Mouse (Mus musculus): ENCODE measurements around the gene Flot1. TPM values are rescaled to one million over a fixed set of nuclear protein-coding genes. Genes with fewer than 3 reads are reported as not detected.

The Flot1 gene
- polyA plus RNA-seq, 1 experiment: 90.0 TPM

DNA sequence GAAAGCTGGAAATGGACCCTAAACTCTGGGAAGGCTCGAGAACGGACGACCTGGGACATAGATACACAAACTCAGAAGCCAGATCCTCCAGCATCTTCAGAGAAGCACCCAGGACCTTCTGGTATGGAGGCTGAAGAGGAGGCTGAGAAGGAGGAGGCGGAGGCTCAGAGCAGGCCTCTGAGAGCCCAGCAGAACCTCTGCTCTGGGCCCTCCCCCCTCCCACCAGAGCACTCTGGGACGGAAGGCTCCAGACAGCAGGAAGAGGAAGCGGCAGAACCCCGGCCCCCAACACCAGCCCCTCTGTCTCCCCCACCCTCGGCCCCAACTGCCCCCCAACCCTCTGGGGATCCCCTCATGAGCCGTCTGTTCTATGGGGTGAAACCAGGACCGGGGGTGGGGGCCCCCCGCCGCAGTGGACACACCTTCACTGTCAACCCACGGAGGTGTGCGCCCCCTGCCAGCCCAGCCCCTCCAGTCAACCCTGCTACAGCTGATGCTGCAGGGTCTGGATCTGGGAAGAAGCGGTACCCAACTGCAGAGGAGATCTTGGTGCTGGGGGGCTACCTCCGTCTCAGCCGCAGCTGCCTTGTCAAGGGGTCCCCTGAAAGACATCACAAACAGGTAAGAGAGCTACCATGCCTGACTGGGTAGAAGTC, 45.3 kb downstream of the Flot1 start:
- WGBS: 3% methylated on average over 17 of the region's 17 CpGs
- Histone ChIP-seq H3K4me1 (ENCODE audit: control insufficient read depth, insufficient read depth, low read length) (peaks cover 3% of the 10 kb centered on the region; the same call in 1 of the 2 replicates), H3K4me3 (replicated peaks; ENCODE audit: control insufficient read depth, low read depth, low read length) (peak overlapping the region; percentile 83), H3K27ac (ENCODE audit: control insufficient read depth, insufficient read depth, low read depth, low read length, poor library complexity) (peak overlapping the region; percentile 96)
- TF ChIP-seq CTCF (IDR thresholded peaks at IDR 0.05; ENCODE audit: control insufficient read depth, insufficient read depth, low read length) (no peak), POLR2A (IDR thresholded peaks at IDR 0.05; ENCODE audit: borderline replicate concordance, control insufficient read depth, low read depth, low read length) (peak; percentile 33; the same call in 1 of the 2 replicates)

GRCm38 (mm10) chr17:35868961-35869345, 45.9 kb downstream of the Flot1 start:
- peaks cover 5% of the 10 kb centered on the region for H3K4me1 ChIP-seq (ENCODE audit: control insufficient read depth, insufficient read depth, low read length)
- WGBS: under 1% methylated on average over 7 of the region's 7 CpGs
- H3K27ac ChIP-seq (ENCODE audit: control insufficient read depth, insufficient read depth, low read depth, low read length, poor library complexity): peak overlapping the region; percentile 96
- H3K4me3 ChIP-seq (replicated peaks; ENCODE audit: control insufficient read depth, low read depth, low read length): peak overlapping the region; percentile 83
- TF ChIP-seq POLR2A (IDR thresholded peaks at IDR 0.05; ENCODE audit: borderline replicate concordance, control insufficient read depth, low read depth, low read length) (no peak), CTCF (IDR thresholded peaks at IDR 0.05; ENCODE audit: control insufficient read depth, insufficient read depth, low read length) (no peak)

GRCm38 (mm10) chr17:35869346-35870067, 46.5 kb downstream of the Flot1 start:
- under 1% methylated on average over 7 of the region's 7 CpGs for WGBS
- peak overlapping the region; percentile 83 for H3K4me3 ChIP-seq (replicated peaks; ENCODE audit: control insufficient read depth, low read depth, low read length)
- peak overlapping the region; percentile 96 for H3K27ac ChIP-seq (ENCODE audit: control insufficient read depth, insufficient read depth, low read depth, low read length, poor library complexity)
- TF ChIP-seq CTCF (IDR thresholded peaks at IDR 0.05; ENCODE audit: control insufficient read depth, insufficient read depth, low read length): no peak
- no peak for TF ChIP-seq POLR2A (IDR thresholded peaks at IDR 0.05; ENCODE audit: borderline replicate concordance, control insufficient read depth, low read depth, low read length)
- peaks cover 5% of the 10 kb centered on the region for H3K4me1 ChIP-seq (ENCODE audit: control insufficient read depth, insufficient read depth, low read length)

- TF ChIP-seq CTCF (IDR thresholded peaks at IDR 0.05; ENCODE audit: control insufficient read depth, insufficient read depth, low read length): no peak
- Histone ChIP-seq H3K27ac (ENCODE audit: control insufficient read depth, insufficient read depth, low read depth, low read length, poor library complexity) (peak overlapping the region; percentile 94), H3K4me3 (replicated peaks; ENCODE audit: control insufficient read depth, low read depth, low read length) (peak overlapping the region; percentile 83), H3K4me1 (ENCODE audit: control insufficient read depth, insufficient read depth, low read length) (peaks cover 4% of the 10 kb centered on the region)
- 3% methylated on average over 9 of the region's 9 CpGs for WGBS
Observed at GRCm38 (mm10) chr17:35870151-35870883, 47.3 kb downstream of the Flot1 start.

DNA sequence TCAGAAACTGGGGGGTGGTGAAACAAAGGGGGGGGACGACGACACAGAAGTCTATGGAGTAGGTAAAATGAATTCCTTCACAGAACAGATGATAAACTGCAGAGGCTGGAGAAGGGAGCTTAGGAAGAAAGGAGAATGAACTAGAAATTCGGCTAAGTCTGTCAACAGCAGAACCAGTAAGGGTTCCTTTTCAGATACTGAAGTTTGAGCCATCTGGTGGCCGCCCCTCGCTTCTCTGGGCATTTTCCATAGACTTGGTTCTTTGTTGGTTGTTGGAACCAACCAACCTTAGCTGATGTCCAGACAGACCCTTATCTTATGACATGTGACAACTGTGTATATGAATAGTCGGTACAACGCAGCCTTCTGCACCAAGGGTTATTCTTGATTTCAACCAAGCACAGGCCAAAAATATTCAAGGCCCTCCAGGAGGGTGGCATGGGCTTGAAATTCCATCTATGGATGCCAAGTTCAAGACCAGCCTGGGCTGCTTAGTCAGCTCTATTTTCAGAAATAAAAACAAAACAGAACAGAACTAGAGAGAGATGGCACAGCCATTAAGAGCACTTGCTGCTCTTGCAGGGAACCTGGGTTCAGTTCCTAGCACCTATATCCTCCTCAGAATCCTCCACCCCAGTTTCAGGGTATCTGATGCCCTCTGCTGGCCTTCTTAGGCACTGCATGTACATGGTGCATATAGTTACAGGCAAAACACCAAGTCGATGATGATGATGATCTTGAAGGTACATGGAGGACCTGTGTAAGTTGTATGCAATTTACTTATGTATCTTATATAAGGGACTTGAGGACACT, 48.1 kb downstream of the Flot1 start:
- Histone ChIP-seq H3K27ac (ENCODE audit: control insufficient read depth, insufficient read depth, low read depth, low read length, poor library complexity) (peak overlapping the region; percentile 87), H3K4me3 (replicated peaks; ENCODE audit: control insufficient read depth, low read depth, low read length) (peak overlapping the region; percentile 67), H3K4me1 (ENCODE audit: control insufficient read depth, insufficient read depth, low read length) (peaks cover 4% of the 10 kb centered on the region)
- no peak for TF ChIP-seq POLR2A (IDR thresholded peaks at IDR 0.05; ENCODE audit: borderline replicate concordance, control insufficient read depth, low read depth, low read length)
- peak; percentile 44 for TF ChIP-seq CTCF (IDR thresholded peaks at IDR 0.05; ENCODE audit: control insufficient read depth, insufficient read depth, low read length)
- WGBS: 24% methylated on average over 8 of the region's 8 CpGs

DNA sequence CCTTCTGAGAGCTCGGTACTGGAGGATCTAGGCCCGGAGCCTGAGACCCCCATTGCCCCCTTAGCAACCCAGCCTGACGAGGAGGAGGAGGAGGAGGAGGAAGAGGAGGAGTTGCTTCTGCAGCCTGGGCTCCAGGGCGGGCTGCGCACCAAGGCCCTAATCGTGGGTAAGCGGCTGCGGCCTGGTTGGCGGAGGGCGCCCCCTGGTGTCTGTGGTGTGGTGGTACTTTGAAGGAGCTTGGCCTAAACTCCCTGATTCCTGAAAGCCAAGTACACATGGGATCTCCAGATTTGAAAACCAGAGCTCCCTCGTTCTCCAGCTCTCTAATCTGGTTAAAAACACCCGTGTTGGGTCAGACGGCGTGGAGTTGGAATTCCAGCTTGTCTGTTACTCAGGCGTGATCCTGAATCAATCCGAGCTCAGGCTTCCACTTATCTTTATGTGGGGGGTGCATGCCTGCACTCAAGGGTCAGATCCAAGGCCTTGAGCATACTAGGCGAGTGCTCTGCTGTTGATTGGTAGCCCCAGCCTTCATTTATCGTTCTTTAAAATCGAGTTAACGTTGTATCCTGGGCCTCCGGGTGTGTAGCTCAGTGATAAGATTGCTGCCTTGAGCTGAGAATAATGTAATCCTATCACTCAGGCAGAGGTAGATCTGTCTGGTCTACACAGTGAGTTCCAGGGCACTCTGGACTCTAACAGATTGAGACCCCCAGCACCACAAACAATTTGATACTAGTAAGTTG, 50.9 kb downstream of the Flot1 start:
- Histone ChIP-seq H3K4me1 (ENCODE audit: control insufficient read depth, insufficient read depth, low read length) (peaks cover 4% of the 10 kb centered on the region), H3K4me3 (replicated peaks; ENCODE audit: control insufficient read depth, low read depth, low read length) (no peak overlapping the region), H3K27ac (ENCODE audit: control insufficient read depth, insufficient read depth, low read depth, low read length, poor library complexity) (no peak overlapping the region; the same call in 1 of the 2 replicates)
- TF ChIP-seq CTCF (IDR thresholded peaks at IDR 0.05; ENCODE audit: control insufficient read depth, insufficient read depth, low read length): peak; percentile 96
- no peak for TF ChIP-seq POLR2A (IDR thresholded peaks at IDR 0.05; ENCODE audit: borderline replicate concordance, control insufficient read depth, low read depth, low read length)
- 24% methylated on average over 21 of the region's 21 CpGs for WGBS

DNA sequence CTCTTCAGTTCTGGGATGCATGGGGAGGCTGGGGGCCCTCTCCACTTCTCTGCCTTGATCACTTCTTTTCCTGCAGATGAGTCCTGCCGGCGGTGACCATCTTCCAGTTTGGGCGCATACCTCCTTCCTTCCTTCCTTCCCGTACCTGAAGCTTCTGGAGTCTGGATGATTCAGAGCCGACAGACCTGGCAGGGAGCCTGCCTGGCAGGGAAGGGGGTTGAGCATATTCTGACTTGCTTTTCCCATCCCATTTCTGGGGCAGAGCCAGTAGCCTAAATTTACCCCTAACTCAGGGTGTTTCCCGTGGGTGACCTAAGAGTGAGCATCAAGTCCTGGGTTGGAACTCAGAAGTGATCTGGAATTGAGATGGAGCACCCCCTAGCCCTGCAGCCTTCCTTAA, 51.7 kb downstream of the Flot1 start:
- Histone ChIP-seq H3K27ac (ENCODE audit: control insufficient read depth, insufficient read depth, low read depth, low read length, poor library complexity) (no peak overlapping the region), H3K4me3 (replicated peaks; ENCODE audit: control insufficient read depth, low read depth, low read length) (no peak overlapping the region), H3K4me1 (ENCODE audit: control insufficient read depth, insufficient read depth, low read length) (peaks cover 4% of the 10 kb centered on the region)
- WGBS: 75% methylated on average over 6 of the region's 6 CpGs
- TF ChIP-seq CTCF (IDR thresholded peaks at IDR 0.05; ENCODE audit: control insufficient read depth, insufficient read depth, low read length) (no peak), POLR2A (IDR thresholded peaks at IDR 0.05; ENCODE audit: borderline replicate concordance, control insufficient read depth, low read depth, low read length) (no peak)

All from bone marrow, adult 2 months (tissue).